Mouse (Mus musculus) large intestine, adult 2 months (tissue): ENCODE measurements around the gene Tchh. TPM values are rescaled to one million over a fixed set of nuclear protein-coding genes. Genes with fewer than 3 reads are reported as not detected.
"Not testable (repeated sequence)": the region's sequence is repeated elsewhere in the genome, so short reads cannot be mapped to it uniquely, and the experiment has no call there.

ENCODE experiments used
- DNase-seq: peaks from one replicate; pipeline ENCODE4 v3.0.0-alpha.2; 2012; ENCODE audit warnings: low read depth, low spot score
- WGBS: fragments of 180-500 bp; shearing (Covaris S2); methylation state at CpG from one replicate; pipeline ENCODE4 v1.1.7; 2018; 5-methylcytosine and 5-hydroxymethylcytosine counted together
- polyA plus RNA-seq: library from polyadenylated mRNA; depleted of rRNA; stranded (reverse); fragments of >200 nt; gene quantifications from 2 replicates; pipeline ENCODE4 v1.2.3, GENCODE M21; 2012; rRNA removed

The Tchh gene
- 0.05 TPM in 2 replicates for polyA plus RNA-seq

- no peak for DNase-seq
- WGBS: 97% methylated on average over 1 of the region's 1 CpGs
Observed at GRCm38 (mm10) chr3:93442030-93442429, at the start of gene Tchh. TSS of gene Tchh (plus strand) at chr3:93442330.

DNA sequence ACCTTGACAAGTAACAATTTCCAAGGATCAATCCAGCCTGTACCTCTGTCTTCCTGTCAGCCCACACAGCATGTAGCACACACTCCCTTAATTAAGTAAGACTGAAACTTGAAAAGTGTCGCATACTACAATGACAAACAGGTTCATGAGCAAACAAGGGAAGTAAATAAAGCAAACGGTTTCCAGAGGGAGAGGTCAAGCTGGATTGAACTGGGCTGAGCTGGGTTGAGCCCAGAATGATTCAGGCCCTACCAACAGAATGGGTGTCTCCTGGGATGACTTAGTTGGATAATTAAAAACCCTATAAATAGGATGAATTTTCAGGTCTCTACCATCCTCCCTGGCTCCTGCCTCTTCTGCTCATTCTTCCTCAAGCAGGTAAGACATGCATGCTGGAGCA is 48.8 kb upstream of the Tchh start, which contains the start of gene Rptn:
Gene Rptn (plus strand): TSS at position 334 of the 400 bp plus-strand sequence.
- DNase-seq: no peak
- 26% methylated on average over 2 of the region's 2 CpGs for WGBS

GRCm38 (mm10) chr3:93403936-93404335 is 38.2 kb upstream of the Tchh start:
- DNase-seq: no peak
- 88% methylated on average over 3 of the region's 3 CpGs for WGBS

DNA sequence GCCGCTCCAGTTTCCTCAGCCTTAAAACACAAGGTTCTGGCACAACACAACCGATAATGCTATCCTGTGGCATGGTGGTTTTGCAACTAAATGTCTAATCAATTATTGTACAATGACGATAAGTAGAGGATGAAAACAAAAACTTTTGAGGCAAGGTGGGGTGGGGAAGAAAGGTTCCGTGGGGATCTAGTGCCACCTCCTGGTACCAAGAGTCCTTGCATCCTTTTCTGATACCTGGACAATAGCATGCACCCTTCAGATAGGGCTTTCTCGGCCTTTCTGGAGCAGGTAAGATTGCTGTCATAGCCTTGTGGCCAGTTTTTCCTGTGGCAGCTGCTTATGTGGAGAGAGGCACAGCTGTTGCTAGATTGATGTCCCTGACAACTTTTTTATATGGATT is 35.1 kb upstream of the Tchh start:
- no peak for DNase-seq
- 23% methylated on average over 5 of the region's 5 CpGs for WGBS

DNA sequence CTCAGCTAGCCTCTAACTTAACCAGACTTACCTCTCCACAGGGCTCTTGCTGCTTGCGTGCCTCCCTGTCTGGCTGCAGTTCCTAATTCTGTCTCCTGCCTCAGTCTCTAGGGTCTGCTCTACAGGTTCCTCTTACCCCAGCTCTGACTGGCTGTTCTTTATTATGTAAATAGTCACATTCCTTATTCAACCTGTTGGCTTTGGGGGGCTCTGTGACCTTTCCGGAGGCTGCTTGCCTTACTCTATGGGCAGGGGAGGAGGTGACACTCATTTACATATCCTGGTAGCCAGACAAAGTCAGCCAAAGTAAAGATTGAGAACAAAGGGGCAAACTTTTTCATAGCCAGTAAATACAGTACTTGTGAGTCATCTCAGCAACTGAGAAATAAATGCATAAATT is 30.2 kb upstream of the Tchh start:
- 29% methylated on average over 2 of the region's 2 CpGs for WGBS
- DNase-seq: no peak

GRCm38 (mm10) chr3:93431673-93432072 is 10.5 kb upstream of the Tchh start:
- WGBS: 67% methylated on average over 3 of the region's 3 CpGs
- no peak for DNase-seq

DNA sequence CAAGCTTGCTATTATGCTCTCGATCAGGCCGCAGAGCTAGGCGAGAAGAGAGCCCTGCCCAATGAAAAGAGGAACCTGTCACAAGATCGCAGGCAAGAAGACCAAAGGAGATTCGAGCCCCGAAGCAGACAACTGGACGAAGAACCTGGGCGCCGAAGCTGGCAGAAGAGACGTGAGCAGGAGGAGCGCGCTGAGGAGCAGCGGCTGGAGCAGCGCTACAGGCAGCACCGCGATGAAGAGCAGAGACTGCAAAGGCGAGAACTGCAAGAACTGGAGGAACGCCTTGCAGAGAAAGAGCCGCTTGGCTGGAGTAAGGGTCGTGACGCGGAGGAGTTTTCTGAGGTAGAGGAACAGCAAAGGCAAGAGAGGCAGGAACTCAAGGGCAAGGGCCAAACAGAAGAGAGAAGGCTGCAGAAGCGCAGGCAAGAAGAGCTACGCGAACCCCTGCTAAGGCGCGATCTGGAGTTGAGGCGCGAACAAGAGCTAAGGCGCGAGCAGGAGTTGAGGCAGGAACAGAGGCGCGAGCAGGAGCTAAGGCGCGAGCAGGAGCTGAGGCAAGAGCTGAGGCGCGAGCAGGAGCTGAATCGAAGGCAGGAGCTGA is 1.5 kb downstream of the Tchh start:
- no peak for DNase-seq
- 1% methylated on average over 38 of the region's 38 CpGs for WGBS

GRCm38 (mm10) chr3:93444343-93445164 is 2.4 kb downstream of the Tchh start:
- DNase-seq: peak; percentile 47
- under 1% methylated on average over 56 of the region's 56 CpGs for whole genome bisulfite sequencing

GRCm38 (mm10) chr3:93445165-93445705 is 3.1 kb downstream of the Tchh start:
- 1% methylated on average over 36 of the region's 36 CpGs for WGBS
- peak; percentile 14 for DNase-seq

DNA sequence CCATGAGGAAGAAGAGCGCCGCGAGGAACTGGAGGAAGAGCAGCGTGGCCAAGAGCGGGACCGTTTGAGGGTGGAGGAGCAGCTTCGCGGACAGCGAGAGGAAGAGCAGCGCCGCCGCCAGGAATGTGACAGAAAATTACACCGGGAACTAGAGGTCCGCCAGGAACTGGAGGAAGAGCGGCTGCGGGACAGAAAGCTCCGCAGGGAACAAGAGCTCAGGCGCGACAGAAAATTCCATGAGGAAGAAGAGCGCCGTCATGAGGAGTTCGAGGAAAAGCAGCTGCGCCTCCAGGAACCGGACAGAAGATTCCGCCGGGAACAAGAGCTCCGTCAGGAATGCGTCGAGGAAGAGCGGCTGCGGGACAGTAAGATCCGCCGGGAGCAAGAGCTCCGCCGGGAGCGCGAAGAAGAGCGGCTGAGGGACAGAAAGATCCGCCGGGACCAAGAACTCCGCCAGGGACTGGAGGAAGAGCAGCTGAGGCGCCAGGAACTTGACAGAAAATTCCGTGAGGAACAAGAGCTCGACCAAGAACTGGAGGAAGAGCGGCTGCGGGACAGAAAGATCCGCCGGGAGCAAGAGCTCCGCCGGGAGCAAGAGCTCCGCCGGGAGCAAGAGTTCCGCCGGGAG is 4.1 kb downstream of the Tchh start:
- no peak for DNase-seq
- 1% methylated on average over 54 of the region's 54 CpGs for WGBS

- WGBS: 1% methylated on average over 32 of the region's 32 CpGs
- DNase-seq: not testable (repeated sequence)
Observed at GRCm38 (mm10) chr3:93446756-93447137, 4.6 kb downstream of the Tchh start.

- WGBS: under 1% methylated on average over 59 of the region's 59 CpGs
- DNase-seq: peak; percentile 45
Observed at GRCm38 (mm10) chr3:93447138-93447841, 5.2 kb downstream of the Tchh start.

GRCm38 (mm10) chr3:93466556-93466955 is 24.4 kb downstream of the Tchh start:
- WGBS: 66% methylated on average over 3 of the region's 3 CpGs
- DNase-seq: no peak

GRCm38 (mm10) chr3:93467130-93467529 is 25.0 kb downstream of the Tchh start:
- DNase-seq: no peak
- 70% methylated on average over 4 of the region's 4 CpGs for WGBS

DNA sequence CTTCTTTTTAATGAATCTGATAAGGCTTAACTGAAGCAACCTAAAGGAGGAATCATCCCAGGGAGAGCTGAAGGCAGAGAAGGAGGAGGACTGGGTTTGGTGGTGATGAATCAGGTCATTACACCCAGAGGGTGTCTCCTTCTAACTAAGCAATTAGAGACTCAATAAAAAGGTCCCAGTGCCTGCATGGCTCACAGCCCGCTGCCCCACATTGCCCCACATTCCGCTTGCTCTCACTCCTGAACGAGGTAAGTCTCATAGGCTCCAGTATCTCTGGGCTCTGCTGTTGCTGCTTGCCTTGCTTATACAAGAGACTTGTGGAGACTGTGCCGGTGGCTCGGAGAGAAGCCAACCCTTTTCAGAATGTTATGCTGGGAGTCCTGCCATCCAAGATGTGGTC is 26.4 kb downstream of the Tchh start, which contains the start of gene Tchhl1:
Gene Tchhl1 (plus strand): TSS at position 194 of the 400 bp plus-strand sequence.
- WGBS: 42% methylated on average over 5 of the region's 5 CpGs
- no peak for DNase-seq

DNA sequence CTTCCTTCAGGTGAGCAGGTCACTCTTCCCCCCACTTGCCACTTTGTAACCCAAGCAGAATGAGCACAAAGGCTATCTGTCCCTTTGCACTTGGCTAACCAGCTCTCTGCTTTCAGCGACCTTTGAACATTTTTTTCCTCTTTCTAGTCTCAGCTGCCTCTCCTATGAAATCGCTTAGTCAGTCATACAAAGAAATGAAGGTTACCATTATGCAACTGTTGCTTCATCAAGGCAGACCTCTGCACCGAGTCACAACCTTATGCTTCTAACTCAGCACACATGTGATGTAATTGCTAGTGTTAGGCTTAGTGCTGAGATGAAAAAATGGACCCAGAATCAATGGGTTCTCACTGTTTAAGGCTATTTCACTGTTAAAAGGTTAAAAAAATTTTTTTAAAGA is 27.5 kb downstream of the Tchh start:
- WGBS: 43% methylated on average over 3 of the region's 3 CpGs
- no peak for DNase-seq

DNA sequence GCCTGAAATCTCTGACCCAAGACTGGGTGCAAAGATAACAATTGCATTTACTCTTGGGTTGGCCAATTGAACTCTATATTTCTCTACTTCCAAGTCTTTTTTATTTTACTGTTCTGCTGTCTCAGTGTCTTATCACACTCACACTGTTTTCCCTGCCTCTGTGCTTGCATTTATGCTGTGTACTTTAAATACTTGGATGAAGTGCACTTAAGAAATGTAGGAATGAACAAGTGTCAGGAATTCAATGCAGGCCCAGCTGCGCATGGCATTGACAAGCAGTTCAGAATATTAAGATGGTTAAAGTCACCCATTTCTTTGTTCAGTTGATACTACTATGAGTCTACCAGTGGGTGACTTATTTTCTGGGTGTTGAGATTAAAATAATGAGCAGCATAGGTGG is 37.9 kb downstream of the Tchh start:
- no peak for DNase-seq
- WGBS: 92% methylated on average over 1 of the region's 1 CpGs

DNA sequence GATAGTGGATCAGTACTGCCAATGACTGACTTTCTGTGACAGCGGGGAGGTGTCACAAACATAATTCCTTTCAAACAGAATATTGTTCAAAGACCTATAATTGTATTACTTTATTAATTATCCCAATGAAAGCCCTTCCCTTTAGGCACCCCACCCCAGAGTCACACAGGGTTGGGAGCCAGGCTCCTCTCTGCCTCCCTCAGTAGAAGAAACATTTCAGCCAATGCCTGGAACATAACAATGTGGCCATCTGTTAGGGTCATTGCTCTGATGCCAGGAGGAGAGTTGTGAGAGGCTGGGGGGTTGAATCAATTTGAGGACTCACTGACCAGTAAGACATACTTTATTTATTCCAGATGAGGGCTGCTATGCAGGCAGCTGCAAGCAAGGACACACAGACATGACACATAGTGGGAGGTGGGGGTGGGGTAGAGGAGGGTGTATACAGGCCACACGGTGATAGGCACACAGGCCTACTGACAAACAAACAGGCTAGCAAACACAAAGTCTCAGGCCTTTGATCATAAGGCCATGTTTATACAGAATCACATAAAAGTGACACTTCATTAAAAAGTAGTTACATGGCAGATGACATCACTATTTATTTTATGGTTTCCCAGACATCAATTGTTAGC is 40.0 kb downstream of the Tchh start:
- no peak for DNase-seq
- 59% methylated on average over 2 of the region's 2 CpGs for WGBS

DNA sequence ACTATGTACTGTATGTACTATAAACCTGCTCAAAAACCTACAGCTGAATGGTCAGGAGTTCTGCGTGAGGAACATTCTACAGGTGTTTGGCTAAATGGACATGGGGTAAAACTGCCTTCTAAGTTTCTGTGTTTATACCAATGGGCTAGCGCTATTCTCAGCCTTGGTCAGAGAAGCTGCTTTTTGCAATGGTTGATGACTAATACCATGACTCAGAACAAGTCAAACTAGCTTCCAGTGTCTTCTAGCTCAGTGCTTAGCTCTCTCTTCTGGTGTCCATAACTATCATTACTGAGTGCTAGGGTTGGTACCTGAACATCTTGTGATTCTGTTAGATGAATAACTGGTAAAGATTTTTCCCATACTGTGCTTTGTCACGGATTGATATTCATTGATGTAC is 43.5 kb downstream of the Tchh start:
- 85% methylated on average over 3 of the region's 3 CpGs for WGBS
- no peak for DNase-seq
